Mouse (Mus musculus): ENCODE data around the gene Arl6ip5.
A peak's percentile ranks its signal among the peaks of the same experiment; 100 is the strongest.

DNA sequence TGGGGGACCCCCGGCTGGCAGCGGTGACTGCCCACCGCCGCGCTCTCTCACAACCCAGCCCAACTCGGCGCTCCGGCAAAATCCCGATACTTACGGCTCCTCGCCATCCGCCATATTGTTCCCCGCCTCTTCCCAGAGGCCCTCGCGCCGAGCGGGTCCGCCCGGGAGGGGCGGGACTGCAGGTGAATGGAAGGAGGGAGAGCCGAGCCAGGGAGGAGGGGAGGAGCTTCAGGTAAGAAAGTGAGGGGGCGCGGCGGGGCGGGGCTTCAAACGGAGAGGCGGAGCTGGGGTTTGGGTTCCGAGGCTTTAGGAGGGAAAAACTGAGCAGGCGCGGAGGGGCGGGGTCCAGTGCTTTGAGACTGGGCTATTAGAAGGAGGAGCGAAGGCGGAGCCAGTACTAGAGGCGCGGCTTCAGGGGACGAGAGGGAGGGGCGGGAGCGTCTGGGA lies 5.0 kb upstream of the Arl6ip5 start, which contains the start of gene Uba3:
- peak; percentile 65; the same call in 1 of the 2 replicates for TF ChIP-seq POLR2A (IDR thresholded peaks at IDR 0.05; ENCODE audit: borderline replicate concordance, extremely low read depth, insufficient read depth, insufficient read length, poor library complexity, severe bottlenecking)
- no peak for TF ChIP-seq CTCF (IDR thresholded peaks at IDR 0.05; ENCODE audit: borderline replicate concordance, extremely low read depth, insufficient read depth, insufficient read length)

All from brain, embryonic 14.5 days (tissue).